Mouse (Mus musculus): ENCODE data around the gene Helz. TPM values are rescaled to one million over a fixed set of nuclear protein-coding genes. Genes with fewer than 3 reads are reported as not detected.

Gene Helz
- polyA plus RNA-seq, 1 experiment from 2014 or later: 18.4 TPM

GRCm38 (mm10) chr11:107633563-107634146 is 85.9 kb downstream of the Helz start:
- Histone ChIP-seq H3K9ac (no peak overlapping the region), H3K27ac (no peak overlapping the region), H3K9me3 (no peaks in the 10 kb centered on the region), H3K4me1 (no peaks in the 10 kb centered on the region), H3K27me3 (replicated peaks) (no peaks in the 10 kb centered on the region), H3K4me2 (replicated peaks) (no peak overlapping the region), H3K4me3 (no peak overlapping the region), H3K36me3 (peaks cover 49% of the 10 kb centered on the region)
- ATAC-seq (ENCODE audit: low FRiP score, low read depth): no peak
- WGBS: 83% methylated on average over 5 of the region's 5 CpGs

- H3K4me3 ChIP-seq: no peak overlapping the region
- 90% methylated on average over 5 of the region's 5 CpGs for WGBS
- no peaks in the 10 kb centered on the region for H3K4me1 ChIP-seq
- ATAC-seq (ENCODE audit: low FRiP score, low read depth): no peak
- H3K4me2 ChIP-seq (replicated peaks): no peak overlapping the region
- H3K9ac ChIP-seq: no peak overlapping the region
- H3K27me3 ChIP-seq (replicated peaks): no peaks in the 10 kb centered on the region
- no peaks in the 10 kb centered on the region for H3K9me3 ChIP-seq
- peaks cover 52% of the 10 kb centered on the region for H3K36me3 ChIP-seq
- no peak overlapping the region for H3K27ac ChIP-seq
These were observed 90.4 kb downstream of the Helz start for GRCm38 (mm10) chr11:107638137-107638536.

GRCm38 (mm10) chr11:107639657-107640056 is 91.9 kb downstream of the Helz start:
- peaks cover 56% of the 10 kb centered on the region for H3K36me3 ChIP-seq
- H3K4me2 ChIP-seq (replicated peaks): no peak overlapping the region
- H3K27ac ChIP-seq: no peak overlapping the region
- H3K27me3 ChIP-seq (replicated peaks): no peaks in the 10 kb centered on the region
- ATAC-seq (ENCODE audit: low FRiP score, low read depth): no peak
- 92% methylated on average over 2 of the region's 2 CpGs for WGBS
- no peak overlapping the region for H3K4me3 ChIP-seq
- H3K4me1 ChIP-seq: no peaks in the 10 kb centered on the region
- H3K9ac ChIP-seq: no peak overlapping the region
- no peaks in the 10 kb centered on the region for H3K9me3 ChIP-seq

- Histone ChIP-seq H3K4me2 (replicated peaks) (no peak overlapping the region), H3K27ac (no peak overlapping the region), H3K27me3 (replicated peaks) (no peaks in the 10 kb centered on the region), H3K4me1 (no peaks in the 10 kb centered on the region), H3K9me3 (no peaks in the 10 kb centered on the region), H3K9ac (no peak overlapping the region), H3K4me3 (no peak overlapping the region), H3K36me3 (peaks cover 50% of the 10 kb centered on the region)
- WGBS: over 99% methylated on average over 4 of the region's 4 CpGs
- ATAC-seq (ENCODE audit: low FRiP score, low read depth): no peak
These were observed 96.7 kb downstream of the Helz start for GRCm38 (mm10) chr11:107644461-107644860.

- Histone ChIP-seq H3K27ac (no peak overlapping the region), H3K4me2 (replicated peaks) (no peak overlapping the region), H3K36me3 (peaks cover 48% of the 10 kb centered on the region), H3K9ac (no peak overlapping the region), H3K9me3 (no peaks in the 10 kb centered on the region), H3K4me3 (no peak overlapping the region), H3K27me3 (replicated peaks) (no peaks in the 10 kb centered on the region), H3K4me1 (no peaks in the 10 kb centered on the region)
- no peak for ATAC-seq (ENCODE audit: low FRiP score, low read depth)
- 98% methylated on average over 3 of the region's 3 CpGs for WGBS
These were observed 99.6 kb downstream of the Helz start for GRCm38 (mm10) chr11:107647330-107647729.

GRCm38 (mm10) chr11:107648668-107649067 is 100.9 kb downstream of the Helz start:
- no peak overlapping the region for H3K4me3 ChIP-seq
- no peaks in the 10 kb centered on the region for H3K27me3 ChIP-seq (replicated peaks)
- no peaks in the 10 kb centered on the region for H3K4me1 ChIP-seq
- no peak overlapping the region for H3K9ac ChIP-seq
- H3K27ac ChIP-seq: no peak overlapping the region
- WGBS: 94% methylated on average over 4 of the region's 4 CpGs
- H3K36me3 ChIP-seq: peaks cover 46% of the 10 kb centered on the region
- no peaks in the 10 kb centered on the region for H3K9me3 ChIP-seq
- no peak for ATAC-seq (ENCODE audit: low FRiP score, low read depth)
- H3K4me2 ChIP-seq (replicated peaks): no peak overlapping the region

- Histone ChIP-seq H3K9me3 (no peaks in the 10 kb centered on the region), H3K4me2 (replicated peaks) (no peak overlapping the region), H3K27me3 (replicated peaks) (no peaks in the 10 kb centered on the region), H3K4me3 (no peak overlapping the region), H3K9ac (no peak overlapping the region), H3K36me3 (peaks cover 38% of the 10 kb centered on the region), H3K27ac (no peak overlapping the region), H3K4me1 (no peaks in the 10 kb centered on the region)
- 95% methylated on average over 14 of the region's 14 CpGs for WGBS
- ATAC-seq (ENCODE audit: low FRiP score, low read depth): no peak
These were observed 101.7 kb downstream of the Helz start for GRCm38 (mm10) chr11:107649458-107649857.

- H3K9me3 ChIP-seq: no peaks in the 10 kb centered on the region
- no peaks in the 10 kb centered on the region for H3K27me3 ChIP-seq (replicated peaks)
- H3K27ac ChIP-seq: no peak overlapping the region
- no peak overlapping the region for H3K4me3 ChIP-seq
- H3K4me1 ChIP-seq: no peaks in the 10 kb centered on the region
- WGBS: 87% methylated on average over 6 of the region's 6 CpGs
- peaks cover 36% of the 10 kb centered on the region for H3K36me3 ChIP-seq
- no peak for ATAC-seq (ENCODE audit: low FRiP score, low read depth)
- H3K9ac ChIP-seq: no peak overlapping the region
- no peak overlapping the region for H3K4me2 ChIP-seq (replicated peaks)
These were observed 102.8 kb downstream of the Helz start for GRCm38 (mm10) chr11:107650422-107651051.

GRCm38 (mm10) chr11:107651391-107651790 is 103.7 kb downstream of the Helz start:
- Histone ChIP-seq H3K4me2 (replicated peaks) (no peak overlapping the region), H3K27ac (no peak overlapping the region), H3K9ac (no peak overlapping the region), H3K4me3 (no peak overlapping the region), H3K9me3 (no peaks in the 10 kb centered on the region), H3K27me3 (replicated peaks) (no peaks in the 10 kb centered on the region), H3K36me3 (peaks cover 39% of the 10 kb centered on the region), H3K4me1 (no peaks in the 10 kb centered on the region)
- WGBS: 89% methylated on average over 7 of the region's 7 CpGs
- ATAC-seq (ENCODE audit: low FRiP score, low read depth): no peak

- H3K4me3 ChIP-seq: no peak overlapping the region
- 70% methylated on average over 8 of the region's 8 CpGs for WGBS
- ATAC-seq (ENCODE audit: low FRiP score, low read depth): no peak
- no peaks in the 10 kb centered on the region for H3K9me3 ChIP-seq
- H3K27me3 ChIP-seq (replicated peaks): no peaks in the 10 kb centered on the region
- H3K4me1 ChIP-seq: no peaks in the 10 kb centered on the region
- peaks cover 43% of the 10 kb centered on the region for H3K36me3 ChIP-seq
- H3K4me2 ChIP-seq (replicated peaks): no peak overlapping the region
- no peak overlapping the region for H3K27ac ChIP-seq
- H3K9ac ChIP-seq: no peak overlapping the region
These were observed 104.4 kb downstream of the Helz start for GRCm38 (mm10) chr11:107652137-107652536.

- Histone ChIP-seq H3K27me3 (replicated peaks) (no peaks in the 10 kb centered on the region), H3K4me1 (no peaks in the 10 kb centered on the region), H3K9ac (no peak overlapping the region), H3K9me3 (no peaks in the 10 kb centered on the region), H3K27ac (no peak overlapping the region), H3K36me3 (peaks cover 28% of the 10 kb centered on the region), H3K4me2 (replicated peaks) (no peak overlapping the region), H3K4me3 (no peak overlapping the region)
- ATAC-seq (ENCODE audit: low FRiP score, low read depth): no peak
- 84% methylated on average over 4 of the region's 4 CpGs for WGBS
These were observed 107.8 kb downstream of the Helz start for GRCm38 (mm10) chr11:107655538-107655937.

GRCm38 (mm10) chr11:107657117-107657516 is 109.4 kb downstream of the Helz start:
- no peak for ATAC-seq (ENCODE audit: low FRiP score, low read depth)
- Histone ChIP-seq H3K27me3 (replicated peaks) (no peaks in the 10 kb centered on the region), H3K4me2 (replicated peaks) (no peak overlapping the region), H3K9me3 (no peaks in the 10 kb centered on the region), H3K9ac (no peak overlapping the region), H3K4me1 (no peaks in the 10 kb centered on the region), H3K36me3 (peaks cover 38% of the 10 kb centered on the region), H3K27ac (no peak overlapping the region), H3K4me3 (no peak overlapping the region)
- WGBS: 89% methylated on average over 5 of the region's 5 CpGs

GRCm38 (mm10) chr11:107660452-107660851 is 112.7 kb downstream of the Helz start:
- ATAC-seq (ENCODE audit: low FRiP score, low read depth): no peak
- no peaks in the 10 kb centered on the region for H3K4me1 ChIP-seq
- no peaks in the 10 kb centered on the region for H3K27me3 ChIP-seq (replicated peaks)
- no peak overlapping the region for H3K4me3 ChIP-seq
- H3K36me3 ChIP-seq: peaks cover 57% of the 10 kb centered on the region
- H3K27ac ChIP-seq: no peak overlapping the region
- no peak overlapping the region for H3K9ac ChIP-seq
- 93% methylated on average over 4 of the region's 4 CpGs for WGBS
- no peaks in the 10 kb centered on the region for H3K9me3 ChIP-seq
- H3K4me2 ChIP-seq (replicated peaks): no peak overlapping the region
